Mouse (Mus musculus) midbrain, embryonic 12.5 days (tissue): ENCODE measurements around the gene Dnajb14. TPM values are rescaled to one million over a fixed set of nuclear protein-coding genes. Genes with fewer than 3 reads are reported as not detected.
A peak's percentile ranks its signal among the peaks of the same experiment; 100 is the strongest.
"Not testable (repeated sequence)": the region's sequence is repeated elsewhere in the genome, so short reads cannot be mapped to it uniquely, and the experiment has no call there.

ENCODE experiments used
- ATAC-seq: fragments of 200-750 bp; cut with Nextera tagmentation; 2 replicates; pipeline ENCODE4 v1.8.0; 2017; ENCODE audit warnings: low read depth, moderate TSS enrichment, moderate library complexity; ENCODE audit not compliant: low FRiP score
- H3K27ac ChIP-seq: fragments of 300-500 bp; sonication (generic); replicated peaks from 2 replicates; pipeline ENCODE4 v1.5.1; 2016; ENCODE audit warnings: mild to moderate bottlenecking
- H3K27me3 ChIP-seq: fragments of 300-500 bp; sonication (generic); 2 replicates; pipeline ENCODE4 v1.6.1; 2016; ENCODE audit warnings: mild to moderate bottlenecking
- H3K36me3 ChIP-seq: fragments of 300-500 bp; sonication (generic); 2 replicates; pipeline ENCODE4 v1.6.1; 2016
- H3K4me1 ChIP-seq: fragments of 300-500 bp; sonication (generic); 2 replicates; pipeline ENCODE4 v1.6.1; 2016
- H3K4me2 ChIP-seq: fragments of 300-500 bp; sonication (generic); replicated peaks from 2 replicates; pipeline ENCODE4 v1.6.1; 2016; ENCODE audit warnings: mild to moderate bottlenecking, moderate library complexity
- H3K4me3 ChIP-seq: fragments of 300-500 bp; sonication (generic); 2 replicates; pipeline ENCODE4 v1.5.1; 2016; ENCODE audit warnings: mild to moderate bottlenecking
- H3K9ac ChIP-seq: fragments of 300-500 bp; sonication (generic); replicated peaks from 2 replicates; pipeline ENCODE4 v1.6.1; 2016; ENCODE audit warnings: mild to moderate bottlenecking, moderate library complexity
- H3K9me3 ChIP-seq: fragments of 300-500 bp; sonication (generic); 2 replicates; pipeline ENCODE4 v1.6.1; 2016; ENCODE audit warnings: mild to moderate bottlenecking
- WGBS: fragments of 180-500 bp; shearing (Covaris S2); methylation state at CpG from one replicate; pipeline ENCODE4 v1.1.7; 2016; 5-methylcytosine and 5-hydroxymethylcytosine counted together
- polyA plus RNA-seq: library from polyadenylated mRNA; unstranded; fragments of >200 nt; fragmentation: Nextera tagmentation; extraction: Ambion mirVana; gene quantifications from 2 replicates; pipeline ENCODE4 v1.2.1, GENCODE M21; 2016

The Dnajb14 gene
- polyA plus RNA-seq, 1 experiment from 2014 or later: 11.3 TPM

DNA sequence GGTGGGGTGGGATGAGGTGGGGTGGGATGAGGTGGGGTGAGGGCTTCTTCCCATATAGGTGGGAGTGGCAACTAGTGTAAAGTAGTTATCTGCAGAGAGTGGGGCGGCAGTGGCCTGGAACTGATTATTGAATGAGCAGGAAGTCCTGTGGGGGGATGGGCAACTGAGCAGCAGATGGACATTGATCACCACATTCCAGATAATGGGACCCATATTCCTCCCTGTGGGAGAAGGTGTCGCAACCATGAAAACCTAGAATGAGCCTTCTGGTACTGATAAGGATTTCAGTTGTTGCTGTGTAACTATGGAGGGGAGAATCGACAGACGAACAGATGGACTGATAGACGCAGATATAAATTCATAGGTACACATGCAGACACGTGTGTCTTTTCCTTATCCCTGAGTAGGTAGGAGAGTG, 76.3 kb downstream of the Dnajb14 start:
- no peak overlapping the region for H3K4me3 ChIP-seq
- 91% methylated on average over 6 of the region's 6 CpGs for WGBS
- no peak overlapping the region for H3K9ac ChIP-seq
- no peaks in the 10 kb centered on the region for H3K36me3 ChIP-seq
- no peaks in the 10 kb centered on the region for H3K27me3 ChIP-seq
- H3K27ac ChIP-seq: no peak overlapping the region
- no peak for ATAC-seq
- no peaks in the 10 kb centered on the region for H3K4me1 ChIP-seq
- H3K9me3 ChIP-seq: no peaks in the 10 kb centered on the region
- no peak overlapping the region for H3K4me2 ChIP-seq

DNA sequence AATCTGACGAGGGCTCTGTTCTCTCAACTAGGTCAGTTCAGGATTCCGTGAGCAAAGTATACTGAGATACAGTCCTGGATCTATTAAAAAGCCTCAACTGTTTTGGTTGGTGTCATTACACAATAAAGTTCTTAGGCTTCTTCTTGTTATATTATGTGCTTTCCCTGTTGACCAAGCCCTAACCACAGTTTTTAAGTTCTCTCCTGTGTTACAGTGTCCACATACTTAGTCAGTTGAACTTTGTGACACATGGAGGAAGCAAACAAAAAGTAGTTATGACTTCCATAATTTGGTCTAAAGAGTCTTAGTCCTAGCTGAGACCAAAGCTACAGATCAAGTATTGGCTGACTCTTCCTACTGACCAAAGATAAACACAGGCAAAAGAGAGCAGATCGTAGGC, 79.4 kb downstream of the Dnajb14 start:
- no peak for ATAC-seq
- no peak overlapping the region for H3K4me3 ChIP-seq
- H3K4me2 ChIP-seq: no peak overlapping the region
- H3K4me1 ChIP-seq: no peaks in the 10 kb centered on the region
- WGBS: 87% methylated on average over 3 of the region's 3 CpGs
- no peaks in the 10 kb centered on the region for H3K27me3 ChIP-seq
- H3K36me3 ChIP-seq: no peaks in the 10 kb centered on the region
- H3K9ac ChIP-seq: no peak overlapping the region
- no peaks in the 10 kb centered on the region for H3K9me3 ChIP-seq
- no peak overlapping the region for H3K27ac ChIP-seq

GRCm38 (mm10) chr3:137947525-137947924, 80.0 kb downstream of the Dnajb14 start:
- Histone ChIP-seq H3K36me3 (no peaks in the 10 kb centered on the region), H3K9me3 (no peaks in the 10 kb centered on the region), H3K27me3 (no peaks in the 10 kb centered on the region), H3K4me3 (no peak overlapping the region), H3K27ac (no peak overlapping the region), H3K4me1 (no peaks in the 10 kb centered on the region; the same call in 1 of the 2 replicates), H3K4me2 (no peak overlapping the region), H3K9ac (no peak overlapping the region)
- ATAC-seq: no peak
- 83% methylated on average over 4 of the region's 4 CpGs for WGBS

GRCm38 (mm10) chr3:137950191-137950885, 82.9 kb downstream of the Dnajb14 start:
- no peak for ATAC-seq
- H3K27ac ChIP-seq: no peak overlapping the region
- 83% methylated on average over 10 of the region's 10 CpGs for WGBS

GRCm38 (mm10) chr3:137951302-137951701, 83.8 kb downstream of the Dnajb14 start:
- H3K4me1 ChIP-seq, H3K36me3 ChIP-seq, ATAC-seq, H3K9me3 ChIP-seq, H3K4me2 ChIP-seq, H3K27ac ChIP-seq, H3K27me3 ChIP-seq, H3K9ac ChIP-seq, H3K4me3 ChIP-seq: not testable (repeated sequence)
- 88% methylated on average over 3 of the region's 3 CpGs for WGBS

More at GRCm38 (mm10) chr3:137950191-137950885, 82.9 kb downstream of the Dnajb14 start:
- no peak overlapping the region for H3K9ac ChIP-seq
- no peaks in the 10 kb centered on the region for H3K36me3 ChIP-seq
- peaks cover 9% of the 10 kb centered on the region; the same call in 1 of the 2 replicates for H3K4me1 ChIP-seq
- H3K4me3 ChIP-seq: no peak overlapping the region
- H3K4me2 ChIP-seq: no peak overlapping the region
- no peaks in the 10 kb centered on the region for H3K9me3 ChIP-seq
- H3K27me3 ChIP-seq: no peaks in the 10 kb centered on the region

DNA sequence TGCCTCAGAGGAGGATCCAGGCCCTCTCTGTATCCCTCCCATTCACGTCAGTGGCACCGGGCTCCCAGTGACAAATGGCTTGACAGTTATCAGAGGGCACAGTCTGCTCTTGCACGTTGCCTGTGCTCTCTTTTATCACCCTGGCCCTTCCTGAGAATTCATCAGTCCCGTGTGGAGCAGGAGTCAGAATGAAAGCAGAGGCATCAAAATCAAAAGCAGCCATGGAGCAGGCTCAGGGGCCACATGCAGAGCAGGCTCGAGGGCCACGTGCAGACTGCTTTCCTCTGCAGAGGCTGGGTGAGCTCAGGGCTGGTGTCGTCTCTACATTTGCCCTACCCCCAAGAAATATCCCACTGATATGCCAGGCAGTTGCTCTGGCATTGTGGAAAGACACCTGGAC, 84.3 kb downstream of the Dnajb14 start:
- Histone ChIP-seq H3K4me1 (peaks cover 9% of the 10 kb centered on the region; the same call in 1 of the 2 replicates), H3K4me3 (no peak overlapping the region), H3K9ac (no peak overlapping the region), H3K9me3 (no peaks in the 10 kb centered on the region), H3K4me2 (no peak overlapping the region), H3K27ac (no peak overlapping the region; the same call in 1 of the 2 replicates), H3K27me3 (no peaks in the 10 kb centered on the region), H3K36me3 (no peaks in the 10 kb centered on the region)
- ATAC-seq: no peak
- 50% methylated on average over 7 of the region's 7 CpGs for WGBS

- WGBS: 72% methylated on average over 4 of the region's 4 CpGs
- ATAC-seq: peak; percentile 38; the same call in 1 of the 2 replicates
Measured at GRCm38 (mm10) chr3:137952225-137952913, 84.9 kb downstream of the Dnajb14 start.

DNA sequence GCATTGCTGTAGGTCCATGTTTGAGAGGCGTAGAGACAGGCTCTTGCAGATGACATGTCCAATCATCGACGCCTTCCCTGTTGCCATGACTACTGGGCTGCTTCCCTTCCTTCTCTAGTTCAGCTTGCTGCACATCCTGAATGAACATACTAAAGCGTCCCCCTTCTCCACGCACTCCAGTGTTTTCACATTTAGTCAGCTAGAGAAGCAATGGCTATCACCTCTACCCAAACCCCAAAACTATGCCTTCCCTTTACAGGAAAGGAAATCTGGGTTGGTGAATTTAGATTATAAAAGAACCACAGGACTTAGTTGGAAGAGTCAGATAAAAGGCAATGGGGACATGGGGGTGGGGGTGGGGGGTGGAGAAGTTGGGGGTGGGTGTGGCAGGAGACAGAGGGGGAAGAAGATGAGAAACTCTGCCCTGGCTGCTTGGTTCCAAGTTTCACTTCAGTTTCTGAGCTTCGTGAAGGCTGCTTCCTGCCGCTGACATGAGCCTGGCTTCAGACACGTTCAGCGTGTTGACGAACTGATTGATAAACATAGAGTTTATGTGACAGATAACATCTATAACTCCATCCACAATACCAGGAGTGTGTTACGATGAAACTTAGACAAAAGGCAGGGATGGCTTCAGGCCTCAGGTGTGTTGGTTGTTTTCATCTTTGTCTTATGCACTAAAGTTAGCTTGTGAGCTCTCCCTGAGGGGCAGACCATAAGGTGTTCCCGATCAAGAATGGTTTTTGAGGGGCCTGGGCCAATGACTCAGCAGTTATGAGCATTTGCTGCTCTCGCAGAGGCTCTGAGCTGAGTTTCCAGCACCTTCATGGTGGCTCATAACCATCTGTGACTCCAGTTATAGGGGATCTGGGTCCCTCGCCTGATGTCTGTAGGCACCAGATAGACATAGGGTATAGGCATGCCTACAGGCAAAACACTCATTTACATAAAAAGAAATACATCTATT, 85.7 kb downstream of the Dnajb14 start:
- WGBS: 65% methylated on average over 14 of the region's 14 CpGs
- H3K36me3 ChIP-seq: no peaks in the 10 kb centered on the region
- peaks cover 9% of the 10 kb centered on the region; the same call in 1 of the 2 replicates for H3K4me1 ChIP-seq
- ATAC-seq: peak; percentile 58; the same call in 1 of the 2 replicates
- no peaks in the 10 kb centered on the region for H3K27me3 ChIP-seq
- no peak overlapping the region for H3K4me2 ChIP-seq
- H3K4me3 ChIP-seq: no peak overlapping the region
- no peaks in the 10 kb centered on the region for H3K9me3 ChIP-seq
- H3K27ac ChIP-seq: 0 out of 2 replicates have a peak overlapping the region, but pooled peaks have one; percentile 35
- no peak overlapping the region for H3K9ac ChIP-seq

More at GRCm38 (mm10) chr3:137952225-137952913, 84.9 kb downstream of the Dnajb14 start:
- Histone ChIP-seq H3K9ac (no peak overlapping the region), H3K36me3 (no peaks in the 10 kb centered on the region), H3K27me3 (no peaks in the 10 kb centered on the region), H3K4me2 (no peak overlapping the region), H3K4me3 (no peak overlapping the region), H3K9me3 (no peaks in the 10 kb centered on the region), H3K27ac (peak overlapping the region; percentile 35), H3K4me1 (peaks cover 9% of the 10 kb centered on the region; the same call in 1 of the 2 replicates)

DNA sequence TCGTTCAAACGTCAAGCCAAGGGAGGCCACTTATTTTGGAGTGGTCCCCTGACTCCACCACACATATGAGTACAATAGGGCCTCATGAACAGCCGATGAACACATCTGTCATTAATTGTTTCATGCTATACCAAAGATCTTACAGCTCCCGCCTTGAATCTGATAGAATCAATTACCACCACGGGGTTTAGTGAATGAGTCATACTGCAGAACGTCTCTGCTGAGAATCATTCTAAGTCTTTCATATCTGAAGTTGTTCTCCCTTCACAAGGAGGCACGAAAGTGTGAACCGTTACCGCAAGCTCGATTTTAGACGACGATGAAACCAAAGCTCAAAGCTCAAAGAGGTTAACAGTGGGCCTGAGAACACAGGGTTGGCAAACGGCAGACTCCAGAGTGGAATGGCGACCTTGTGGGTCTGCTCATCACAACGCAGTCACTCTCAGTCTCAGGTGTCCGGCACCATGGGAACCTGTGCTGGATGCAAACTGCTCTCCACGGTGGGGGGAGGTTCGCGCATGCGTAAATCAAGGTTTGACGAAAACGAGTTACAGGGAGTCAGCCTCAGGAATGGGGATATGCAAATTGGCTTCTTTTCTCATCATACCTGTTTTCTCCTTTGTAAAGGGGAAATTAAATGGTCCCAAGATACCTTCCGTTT, 86.9 kb downstream of the Dnajb14 start:
- H3K4me2 ChIP-seq: 0 out of 2 replicates have a peak overlapping the region, but pooled peaks have one; percentile 2
- 64% methylated on average over 23 of the region's 23 CpGs for WGBS
- H3K9ac ChIP-seq: no peak overlapping the region
- no peaks in the 10 kb centered on the region for H3K27me3 ChIP-seq
- ATAC-seq: no peak
- H3K4me3 ChIP-seq: no peak overlapping the region
- H3K27ac ChIP-seq: no peak overlapping the region
- peaks cover 9% of the 10 kb centered on the region; the same call in 1 of the 2 replicates for H3K4me1 ChIP-seq
- no peaks in the 10 kb centered on the region for H3K36me3 ChIP-seq
- H3K9me3 ChIP-seq: no peaks in the 10 kb centered on the region

- Histone ChIP-seq H3K4me1 (peaks cover 9% of the 10 kb centered on the region; the same call in 1 of the 2 replicates), H3K36me3 (no peaks in the 10 kb centered on the region), H3K4me3 (no peak overlapping the region), H3K27me3 (no peaks in the 10 kb centered on the region), H3K4me2 (peak overlapping the region; percentile 25; the same call in 1 of the 2 replicates), H3K9ac (no peak overlapping the region), H3K9me3 (no peaks in the 10 kb centered on the region), H3K27ac (no peak overlapping the region)
- no peak for ATAC-seq
- WGBS: 28% methylated on average over 16 of the region's 16 CpGs
Measured at GRCm38 (mm10) chr3:137955560-137956081, 88.1 kb downstream of the Dnajb14 start.

DNA sequence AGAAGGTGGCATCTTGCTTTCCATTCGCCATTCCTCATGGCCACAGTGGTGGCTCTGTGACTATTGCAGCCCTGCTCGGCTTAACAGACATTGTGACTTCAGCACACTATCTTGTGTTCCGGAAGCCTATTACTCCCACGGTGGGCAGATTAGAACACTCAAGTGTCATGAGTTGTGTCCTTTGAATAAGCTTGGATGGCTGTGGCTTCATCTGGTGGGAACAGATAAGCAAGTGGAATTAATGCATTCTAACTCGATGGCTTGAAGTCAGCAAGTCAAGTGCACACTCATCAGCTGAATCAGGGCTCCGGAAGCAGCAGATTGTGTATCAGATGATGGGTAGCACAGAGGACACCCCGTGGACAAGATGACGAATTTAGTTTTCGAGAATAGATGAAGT, 90.4 kb downstream of the Dnajb14 start:
- Histone ChIP-seq H3K4me3 (no peak overlapping the region), H3K9ac (no peak overlapping the region), H3K9me3 (no peaks in the 10 kb centered on the region), H3K4me2 (no peak overlapping the region), H3K4me1 (peaks cover 6% of the 10 kb centered on the region; the same call in 1 of the 2 replicates), H3K36me3 (no peaks in the 10 kb centered on the region), H3K27me3 (no peaks in the 10 kb centered on the region), H3K27ac (no peak overlapping the region)
- WGBS: 92% methylated on average over 9 of the region's 9 CpGs
- no peak for ATAC-seq
